Mouse (Mus musculus) stomach, embryonic 15.5 days (tissue): Measurements from ENCODE around the gene Ifitm6. TPM values are rescaled to one million over a fixed set of nuclear protein-coding genes. Genes with fewer than 3 reads are reported as not detected.

Experiments
- ATAC-seq: fragments of 200-750 bp; cut with Nextera tagmentation; 2 replicates; pipeline ENCODE4 v1.8.0; 2017; ENCODE audit warnings: low read depth, moderate number of reproducible peaks, moderate TSS enrichment; ENCODE audit not compliant: insufficient read depth, low FRiP score
- H3K27ac ChIP-seq: fragments of 300-500 bp; sonication (generic); 2 replicates; pipeline ENCODE4 v1.5.1; 2015; ENCODE audit warnings: mild to moderate bottlenecking, inconsistent platforms
- H3K27me3 ChIP-seq: fragments of 300-500 bp; sonication (generic); replicated peaks from 2 replicates; pipeline ENCODE4 v1.6.1; 2015; ENCODE audit warnings: inconsistent platforms
- H3K36me3 ChIP-seq: fragments of 300-500 bp; sonication (generic); 2 replicates; pipeline ENCODE4 v1.6.1; 2015; ENCODE audit warnings: inconsistent platforms
- H3K4me1 ChIP-seq: fragments of 300-500 bp; sonication (generic); 2 replicates; pipeline ENCODE4 v1.6.1; 2015; ENCODE audit warnings: inconsistent platforms
- H3K4me2 ChIP-seq: fragments of 300-500 bp; sonication (generic); 2 replicates; pipeline ENCODE4 v1.6.1; 2015; ENCODE audit warnings: mild to moderate bottlenecking, inconsistent platforms
- H3K4me3 ChIP-seq: fragments of 300-500 bp; sonication (generic); replicated peaks from 2 replicates; pipeline ENCODE4 v1.5.1; 2015; ENCODE audit warnings: inconsistent platforms
- H3K9ac ChIP-seq: fragments of 300-500 bp; sonication (generic); 2 replicates; pipeline ENCODE4 v1.6.1; 2015; ENCODE audit warnings: inconsistent platforms
- H3K9me3 ChIP-seq: fragments of 300-500 bp; sonication (generic); 2 replicates; pipeline ENCODE4 v1.6.1; 2016; ENCODE audit warnings: inconsistent platforms
- WGBS: fragments of 180-500 bp; shearing (Covaris S2); methylation state at CpG from one replicate; pipeline ENCODE4 v1.1.7; 2015; 5-methylcytosine and 5-hydroxymethylcytosine counted together
- polyA plus RNA-seq: library from polyadenylated mRNA; unstranded; fragments of >200 nt; fragmentation: Nextera tagmentation; extraction: Ambion mirVana; gene quantifications from 2 replicates; pipeline ENCODE4 v1.2.1, GENCODE M21; 2015

Gene Ifitm6
- polyA plus RNA-seq, 1 experiment from 2014 or later: 8.1 TPM

DNA sequence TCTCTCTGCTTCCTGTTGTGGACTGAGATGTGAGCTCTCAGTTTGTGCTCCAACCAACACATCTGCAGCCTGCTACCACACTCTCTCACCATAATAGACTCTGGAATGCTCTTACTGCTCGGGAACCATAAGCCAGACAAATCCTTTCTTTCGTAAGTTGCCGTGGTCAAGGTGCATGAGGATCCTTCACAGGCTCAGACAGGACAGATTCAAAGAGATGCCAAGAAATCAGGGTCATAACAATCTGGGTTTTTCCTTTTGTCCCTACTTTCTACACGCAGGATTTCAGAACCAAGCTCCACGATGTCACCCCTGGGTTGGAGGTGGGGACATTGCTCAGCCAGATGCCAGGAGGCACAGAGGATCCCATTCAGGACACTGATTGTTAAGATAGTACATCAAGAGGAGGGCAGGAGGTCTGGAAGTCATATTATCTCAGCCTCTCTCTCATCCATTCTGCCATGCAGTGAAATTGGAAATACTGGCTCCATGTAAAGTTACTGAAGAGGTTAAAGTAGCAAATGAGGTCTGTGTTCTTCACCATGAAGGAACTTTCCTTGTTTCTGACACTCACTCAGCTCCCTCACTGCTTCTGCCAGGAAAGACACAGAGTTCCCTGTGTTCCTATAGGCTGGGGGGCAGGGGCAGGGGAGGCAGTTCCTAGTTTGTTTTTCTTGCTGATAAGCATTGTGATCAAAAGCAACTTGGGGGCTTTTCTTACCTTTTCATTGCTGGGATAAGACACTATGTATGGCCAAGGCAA, 14.3 kb downstream of the Ifitm6 start:
- 72% methylated on average over 5 of the region's 5 CpGs for WGBS
- no peak for ATAC-seq

DNA sequence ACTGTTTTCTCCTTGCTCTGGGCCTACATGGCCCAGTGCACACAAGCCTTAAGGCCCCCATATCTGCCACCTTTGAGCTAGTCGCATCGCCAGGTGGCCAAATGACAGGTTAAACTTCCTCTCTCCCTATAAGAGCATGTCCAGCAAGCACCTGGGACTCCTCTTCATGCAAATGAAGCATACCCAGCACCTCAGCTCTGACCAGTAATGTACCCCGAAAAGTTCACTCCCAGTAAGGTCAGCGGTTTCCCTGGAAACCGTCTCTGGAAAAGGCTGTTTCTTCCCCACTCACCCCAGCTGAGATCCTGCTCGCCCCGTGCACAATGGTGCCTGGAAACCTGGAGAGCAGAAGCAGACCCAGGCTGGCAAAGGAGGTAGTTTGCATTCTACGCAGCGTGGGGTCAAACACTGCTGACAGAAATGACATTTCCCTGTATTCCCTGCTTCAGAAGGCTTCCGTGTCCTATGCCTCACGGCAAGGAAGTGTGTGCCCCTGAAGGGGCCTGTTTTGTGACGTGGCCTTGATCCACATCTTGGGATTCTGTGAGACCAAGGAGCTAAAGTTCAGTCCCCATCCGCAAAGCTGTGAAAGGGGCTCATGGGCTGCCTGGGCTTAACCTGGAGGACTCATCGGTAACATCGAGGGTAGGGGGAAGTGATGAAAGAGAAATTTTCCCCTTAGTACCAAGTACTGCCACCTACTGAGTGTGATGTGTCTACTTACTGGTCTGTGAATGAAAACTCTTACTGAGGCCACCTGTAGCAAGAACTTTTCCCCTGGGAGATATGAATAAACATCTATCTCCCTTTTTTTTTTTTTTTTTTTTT, 16.6 kb downstream of the Ifitm6 start:
- H3K4me1 ChIP-seq: no peaks in the 10 kb centered on the region
- no peak overlapping the region for H3K27ac ChIP-seq
- H3K9me3 ChIP-seq: no peaks in the 10 kb centered on the region
- H3K4me3 ChIP-seq: no peak overlapping the region
- H3K27me3 ChIP-seq: no peaks in the 10 kb centered on the region
- no peak for ATAC-seq
- no peak overlapping the region for H3K4me2 ChIP-seq
- H3K9ac ChIP-seq: no peak overlapping the region
- 73% methylated on average over 15 of the region's 15 CpGs for WGBS
- H3K36me3 ChIP-seq: no peaks in the 10 kb centered on the region

More for the DNA sequence above, 14.3 kb downstream of the Ifitm6 start:
- Histone ChIP-seq H3K4me1 (peaks cover 3% of the 10 kb centered on the region; the same call in 1 of the 2 replicates), H3K4me3 (no peak overlapping the region), H3K4me2 (no peak overlapping the region), H3K36me3 (no peaks in the 10 kb centered on the region), H3K27ac (no peak overlapping the region), H3K9me3 (no peaks in the 10 kb centered on the region), H3K9ac (no peak overlapping the region), H3K27me3 (no peaks in the 10 kb centered on the region)

DNA sequence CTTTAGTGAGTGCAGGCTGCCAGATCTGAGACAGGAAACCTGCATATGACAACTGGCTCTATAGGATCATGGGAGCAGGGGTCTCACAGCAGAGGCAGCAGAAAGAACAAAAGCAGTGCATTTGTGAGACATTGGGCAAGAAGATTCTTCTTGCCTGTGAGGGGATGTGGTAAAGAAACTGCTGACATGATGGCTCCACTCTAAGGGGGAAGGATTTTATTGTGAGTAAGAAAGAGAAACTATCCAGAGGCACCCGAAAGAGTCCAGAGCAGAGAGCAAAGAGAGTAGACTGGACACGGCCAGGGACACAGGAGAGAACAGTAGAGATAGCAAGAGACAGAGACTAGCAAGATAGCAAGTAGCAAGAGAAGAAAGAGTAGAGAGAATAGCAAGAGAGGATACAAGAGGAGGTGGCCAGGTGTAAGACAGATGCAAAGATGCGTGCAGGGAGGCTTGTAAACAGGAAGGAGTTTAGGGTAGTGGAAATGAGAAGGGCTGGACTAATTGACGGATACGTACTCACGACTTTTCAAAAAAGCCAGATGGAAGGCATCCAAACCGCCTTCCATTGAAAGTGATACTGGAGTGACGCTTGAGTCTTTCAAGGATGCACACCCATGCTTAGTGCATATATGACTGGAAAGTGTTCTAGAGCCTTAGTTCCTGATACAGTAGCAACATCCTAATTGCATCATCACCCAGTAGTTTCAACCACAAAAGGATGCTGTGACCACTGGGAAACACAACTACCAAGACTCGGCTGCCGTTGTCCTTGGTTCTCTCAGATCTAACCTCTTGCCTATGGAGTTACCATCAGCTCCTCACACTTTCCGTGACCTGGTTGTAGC, 18.6 kb downstream of the Ifitm6 start:
- Histone ChIP-seq H3K36me3 (no peaks in the 10 kb centered on the region), H3K4me3 (no peak overlapping the region), H3K9me3 (no peaks in the 10 kb centered on the region), H3K4me2 (no peak overlapping the region), H3K9ac (no peak overlapping the region), H3K4me1 (no peaks in the 10 kb centered on the region), H3K27me3 (no peaks in the 10 kb centered on the region), H3K27ac (no peak overlapping the region)
- no peak for ATAC-seq
- WGBS: 77% methylated on average over 11 of the region's 11 CpGs

DNA sequence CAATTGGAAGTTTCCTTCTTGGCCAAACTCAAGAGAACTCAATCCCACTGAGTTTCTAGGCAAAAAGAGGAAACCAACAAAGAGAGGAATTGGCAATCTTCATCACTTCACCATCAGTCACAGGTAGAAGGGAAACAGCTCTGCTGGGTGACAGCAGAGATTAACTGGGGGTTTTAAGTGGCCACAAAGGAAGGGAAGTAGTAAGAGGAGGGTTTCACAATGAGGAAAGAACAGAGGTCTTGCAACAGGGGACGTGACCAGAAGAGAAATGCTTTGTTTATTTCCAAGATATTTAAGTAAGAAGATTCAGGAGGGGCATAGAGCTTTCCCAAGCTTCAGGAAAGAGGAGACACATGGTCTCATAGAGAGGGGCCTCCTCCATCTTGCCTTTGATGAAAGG, 19.9 kb downstream of the Ifitm6 start:
- Histone ChIP-seq H3K9ac (no peak overlapping the region), H3K4me1 (no peaks in the 10 kb centered on the region), H3K4me3 (no peak overlapping the region), H3K4me2 (no peak overlapping the region), H3K27ac (no peak overlapping the region), H3K27me3 (no peaks in the 10 kb centered on the region), H3K9me3 (no peaks in the 10 kb centered on the region), H3K36me3 (no peaks in the 10 kb centered on the region)
- ATAC-seq: no peak
- 26% methylated on average over 1 of the region's 1 CpGs for WGBS

DNA sequence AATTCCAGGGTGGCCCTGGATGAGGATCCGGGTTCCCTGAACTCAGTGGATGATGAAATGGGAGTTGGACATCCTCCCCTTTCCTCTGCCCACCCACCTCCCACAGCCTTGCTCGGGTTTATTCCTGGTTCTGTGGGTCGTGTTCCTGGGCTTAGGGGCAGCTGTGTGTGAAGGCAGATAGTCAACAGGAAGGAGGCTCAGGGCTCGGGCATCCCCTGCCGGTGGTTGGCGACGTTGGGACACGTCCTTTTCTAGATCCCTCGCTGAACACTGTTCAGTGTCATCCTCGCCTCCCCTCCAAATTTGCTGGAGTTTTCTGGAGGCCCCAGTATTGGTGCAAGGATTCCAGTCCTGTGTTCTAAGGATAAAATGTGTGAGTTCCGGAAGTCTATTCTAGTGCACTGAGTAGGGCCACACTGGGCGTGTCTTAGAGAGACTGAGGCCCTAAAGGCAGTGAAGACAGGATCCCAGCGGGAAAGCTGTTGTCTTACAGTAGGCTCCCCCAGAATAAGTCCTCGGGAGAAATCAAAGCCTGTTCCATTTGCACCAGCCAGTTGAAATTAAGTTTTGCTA, 26.5 kb downstream of the Ifitm6 start:
- no peak overlapping the region for H3K4me2 ChIP-seq
- ATAC-seq: no peak
- H3K9ac ChIP-seq: no peak overlapping the region
- H3K27ac ChIP-seq: no peak overlapping the region
- no peaks in the 10 kb centered on the region for H3K36me3 ChIP-seq
- H3K4me1 ChIP-seq: peaks cover 5% of the 10 kb centered on the region
- no peaks in the 10 kb centered on the region for H3K9me3 ChIP-seq
- 83% methylated on average over 14 of the region's 14 CpGs for WGBS
- no peak overlapping the region for H3K4me3 ChIP-seq
- no peaks in the 10 kb centered on the region for H3K27me3 ChIP-seq

DNA sequence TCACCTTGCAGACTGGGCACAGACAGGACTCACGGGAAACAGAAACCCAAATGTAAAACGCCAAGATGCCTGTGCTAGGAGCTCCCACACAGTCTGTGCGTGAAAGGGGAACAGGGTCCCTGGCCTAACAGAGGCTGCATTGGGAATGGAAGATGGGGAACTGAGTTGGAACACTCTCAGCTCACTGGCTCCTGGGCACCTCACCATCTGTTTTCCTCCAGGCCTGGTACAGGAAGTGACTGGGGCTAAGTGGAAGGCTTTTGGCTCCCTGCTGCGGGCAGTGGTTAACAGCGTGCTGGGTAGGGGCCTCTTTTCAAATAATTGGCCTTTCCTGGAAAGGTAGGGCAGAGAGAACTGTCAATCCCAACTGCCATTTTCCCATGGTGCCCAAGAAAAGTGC, 27.1 kb downstream of the Ifitm6 start:
- 64% methylated on average over 5 of the region's 5 CpGs for WGBS
- ATAC-seq: no peak
- H3K4me1 ChIP-seq: peaks cover 5% of the 10 kb centered on the region

DNA sequence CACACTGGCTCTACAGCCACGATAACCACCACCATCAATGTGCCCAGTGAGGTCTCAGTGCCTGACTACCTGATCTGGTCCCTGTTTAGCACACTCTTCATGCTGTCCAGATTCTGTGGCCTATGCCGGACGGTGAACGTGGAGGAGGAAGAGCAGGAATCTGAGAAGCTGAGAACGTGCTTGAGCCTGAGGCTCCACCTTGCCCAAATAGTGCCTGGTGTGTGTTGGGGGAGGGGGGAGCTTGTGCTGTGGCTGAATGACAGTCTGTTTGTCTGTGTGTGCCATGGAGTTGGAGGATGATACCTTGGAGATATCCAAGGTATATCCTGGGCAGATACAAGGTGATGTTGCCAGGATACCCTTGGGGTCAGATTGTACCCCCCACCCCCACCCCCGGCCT, 27.5 kb downstream of the Ifitm6 start:
- Histone ChIP-seq H3K27ac (no peak overlapping the region), H3K4me3 (no peak overlapping the region), H3K9me3 (no peaks in the 10 kb centered on the region), H3K27me3 (no peaks in the 10 kb centered on the region), H3K36me3 (no peaks in the 10 kb centered on the region), H3K4me2 (no peak overlapping the region), H3K4me1 (peaks cover 5% of the 10 kb centered on the region), H3K9ac (no peak overlapping the region)
- no peak for ATAC-seq
- WGBS: 48% methylated on average over 6 of the region's 6 CpGs

More for the DNA sequence above, 27.1 kb downstream of the Ifitm6 start:
- Histone ChIP-seq H3K27ac (no peak overlapping the region), H3K27me3 (no peaks in the 10 kb centered on the region), H3K36me3 (no peaks in the 10 kb centered on the region), H3K4me3 (no peak overlapping the region), H3K9ac (no peak overlapping the region), H3K9me3 (no peaks in the 10 kb centered on the region), H3K4me2 (no peak overlapping the region)

DNA sequence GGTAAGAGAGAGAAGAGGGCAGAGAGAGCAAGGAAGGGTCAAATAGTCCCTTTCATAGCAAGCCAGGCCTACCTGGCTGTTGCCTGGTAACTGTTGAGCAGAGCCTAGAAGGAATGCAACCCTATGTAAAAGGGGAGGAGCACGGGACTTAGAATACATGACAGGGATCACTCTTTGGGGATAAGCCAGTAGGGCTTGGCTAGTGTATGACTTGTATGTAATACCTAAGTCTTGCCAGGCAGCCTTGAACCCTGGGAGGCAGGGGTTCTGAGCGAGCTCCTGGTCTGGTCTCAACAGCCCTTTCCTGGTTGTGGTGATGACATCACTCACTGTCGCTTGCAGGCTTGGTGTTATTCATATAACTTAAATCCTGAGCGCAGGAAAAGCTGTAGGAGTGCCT, 28.7 kb downstream of the Ifitm6 start:
- H3K9ac ChIP-seq: no peak overlapping the region
- H3K27ac ChIP-seq: no peak overlapping the region
- no peaks in the 10 kb centered on the region for H3K36me3 ChIP-seq
- H3K4me2 ChIP-seq: no peak overlapping the region
- H3K4me3 ChIP-seq: no peak overlapping the region
- no peak for ATAC-seq
- H3K4me1 ChIP-seq: peaks cover 5% of the 10 kb centered on the region
- H3K27me3 ChIP-seq: no peaks in the 10 kb centered on the region
- 72% methylated on average over 4 of the region's 4 CpGs for WGBS
- H3K9me3 ChIP-seq: no peaks in the 10 kb centered on the region

DNA sequence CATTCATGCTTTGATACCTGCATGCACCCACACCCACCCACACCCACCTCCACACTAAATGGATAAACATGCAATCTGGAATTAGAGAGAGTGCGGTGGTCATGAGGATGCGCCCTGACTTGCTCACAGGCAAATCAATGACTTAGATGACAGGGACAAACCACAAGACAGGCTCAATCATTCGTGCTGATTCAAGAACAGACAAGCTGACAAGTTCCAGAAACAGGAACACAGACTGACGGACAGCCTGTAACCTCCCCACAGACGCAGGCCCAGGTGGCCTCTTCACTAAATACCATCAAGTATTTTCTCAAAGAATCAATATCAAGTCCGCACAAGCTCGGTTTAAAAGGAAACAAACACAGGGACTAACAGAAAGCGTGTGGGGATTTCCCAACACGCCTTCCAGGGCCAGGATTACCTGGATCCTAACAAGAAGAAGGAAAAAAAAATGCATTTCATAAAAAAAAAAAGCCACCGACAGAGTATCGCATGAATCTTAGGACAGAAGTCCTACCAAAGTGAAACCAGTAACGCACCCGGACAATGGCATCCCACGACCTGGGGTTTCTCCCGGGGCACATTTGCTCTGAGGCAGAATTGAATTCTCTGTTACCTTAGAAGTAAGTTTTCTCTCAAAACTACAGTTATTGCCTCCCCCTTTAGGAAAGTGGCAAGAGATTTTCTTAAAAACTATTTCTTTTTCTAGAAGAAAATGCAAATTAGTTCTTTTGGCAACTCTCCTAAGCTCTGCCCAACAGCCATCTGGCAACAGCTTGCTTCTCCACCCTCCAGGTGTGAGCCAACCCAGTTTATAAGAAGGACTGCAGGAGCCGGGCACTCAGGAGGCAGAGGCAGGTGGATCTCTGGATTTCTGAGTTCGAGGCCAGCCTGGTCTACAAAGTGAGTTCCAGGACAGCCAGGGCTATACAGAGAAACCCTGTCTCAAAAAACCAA, 30.3 kb downstream of the Ifitm6 start:
- Histone ChIP-seq H3K9ac (no peak overlapping the region), H3K4me1 (peaks cover 5% of the 10 kb centered on the region), H3K9me3 (no peaks in the 10 kb centered on the region), H3K4me2 (no peak overlapping the region), H3K27ac (no peak overlapping the region), H3K36me3 (no peaks in the 10 kb centered on the region), H3K4me3 (no peak overlapping the region), H3K27me3 (no peaks in the 10 kb centered on the region)
- 69% methylated on average over 17 of the region's 17 CpGs for WGBS
- no peak for ATAC-seq

DNA sequence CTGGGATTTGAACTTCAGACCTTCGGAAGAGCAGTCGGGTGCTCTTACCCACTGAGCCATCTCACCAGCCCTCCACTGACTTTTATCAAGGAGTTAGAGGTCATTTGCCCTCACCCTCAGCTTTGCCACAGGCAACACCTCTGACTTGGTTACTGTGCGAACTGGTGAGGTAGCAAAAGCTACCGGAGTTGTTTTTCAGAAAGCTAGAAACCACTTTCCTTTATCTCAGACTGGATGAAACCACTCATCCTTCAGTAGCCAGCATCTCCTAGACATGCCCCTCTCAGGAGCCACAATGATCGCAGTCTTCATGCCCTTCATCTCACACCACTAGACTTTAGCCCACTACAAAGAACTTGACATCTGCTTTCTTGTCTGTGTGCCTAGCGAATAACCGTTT, 34.8 kb downstream of the Ifitm6 start:
- WGBS: 85% methylated on average over 7 of the region's 7 CpGs
- no peak for ATAC-seq
- Histone ChIP-seq H3K9me3 (no peaks in the 10 kb centered on the region), H3K4me2 (no peak overlapping the region), H3K4me3 (no peak overlapping the region), H3K27me3 (no peaks in the 10 kb centered on the region), H3K9ac (no peak overlapping the region), H3K27ac (no peak overlapping the region), H3K36me3 (no peaks in the 10 kb centered on the region), H3K4me1 (no peaks in the 10 kb centered on the region)

DNA sequence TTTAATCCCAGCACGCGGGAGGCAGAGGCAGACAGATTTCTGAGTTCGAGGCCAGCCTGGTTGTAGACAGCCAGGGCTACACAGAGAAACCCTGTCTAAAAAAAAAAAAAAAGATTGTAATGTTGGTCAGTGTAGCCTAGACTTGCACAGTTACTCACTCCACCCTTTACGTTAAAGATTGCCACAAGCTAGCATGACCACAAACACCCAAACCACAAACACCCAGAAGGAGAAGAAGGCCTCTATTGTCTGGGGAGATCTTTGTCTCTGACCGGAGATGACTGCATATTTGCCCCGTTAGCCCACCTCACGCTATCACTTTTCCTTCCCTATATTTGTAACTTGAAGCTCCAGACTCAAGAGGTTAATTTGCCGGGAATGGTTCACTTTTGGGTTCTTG, 36.0 kb downstream of the Ifitm6 start:
- WGBS: 85% methylated on average over 8 of the region's 8 CpGs

More for the DNA sequence above, 36.0 kb downstream of the Ifitm6 start:
- Histone ChIP-seq H3K27me3 (no peaks in the 10 kb centered on the region), H3K27ac (no peak overlapping the region), H3K9ac (no peak overlapping the region), H3K9me3 (no peaks in the 10 kb centered on the region), H3K4me2 (no peak overlapping the region), H3K4me1 (no peaks in the 10 kb centered on the region), H3K4me3 (no peak overlapping the region), H3K36me3 (no peaks in the 10 kb centered on the region)
- no peak for ATAC-seq
